Mouse (Mus musculus) yolk sac, embryonic 10.5 days (tissue): ENCODE measurements at regions not wholly inside any gene's neighbourhood (a gene's known extent, or its start where the extent isn't known, plus 50 kb on each side); places are given as distances from the start of the nearest gene placed in this dataset.

Source experiments
- DNase-seq: peaks from one replicate; pipeline ENCODE4 v3.0.0-alpha.2; 2017; ENCODE audit warnings: low spot score

- DNase-seq = peak; percentile 27
These were observed 566.6 kb upstream of the Gm21863 start for GRCm38 (mm10) chr12:19387706-19388105.
